Mouse (Mus musculus) telencephalon, adult 2 months (tissue): Measurements from ENCODE around the gene S100a16.

Source experiments
- DNase-seq: peaks from one replicate; pipeline ENCODE4 v3.0.0-alpha.2; 2011; ENCODE audit warnings: low read depth, low spot score

The S100a16 gene

GRCm38 (mm10) chr3:90517711-90518110 is 19.3 kb upstream of the S100a16 start:
- no peak for DNase-seq

DNA sequence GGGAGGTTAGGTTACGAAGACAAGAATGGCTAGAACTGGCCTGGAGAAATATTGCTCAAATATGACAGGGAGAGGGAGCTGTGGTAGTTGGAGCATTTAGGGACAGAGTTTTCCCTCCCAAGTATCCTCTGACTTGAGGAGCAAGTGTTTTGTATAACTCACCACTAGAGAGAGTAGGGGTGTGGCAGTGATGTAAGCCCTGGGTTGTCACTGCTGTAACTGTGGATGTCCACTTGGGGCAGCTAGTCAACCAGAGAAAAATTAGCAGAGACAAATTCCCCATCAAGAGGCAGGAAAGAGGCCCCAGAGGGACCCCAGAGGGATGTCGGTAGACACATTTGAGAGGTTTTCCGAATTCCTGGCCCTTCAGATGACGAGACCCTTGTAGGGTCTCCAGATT is 11.6 kb upstream of the S100a16 start:
- DNase-seq: peak; percentile 64

DNA sequence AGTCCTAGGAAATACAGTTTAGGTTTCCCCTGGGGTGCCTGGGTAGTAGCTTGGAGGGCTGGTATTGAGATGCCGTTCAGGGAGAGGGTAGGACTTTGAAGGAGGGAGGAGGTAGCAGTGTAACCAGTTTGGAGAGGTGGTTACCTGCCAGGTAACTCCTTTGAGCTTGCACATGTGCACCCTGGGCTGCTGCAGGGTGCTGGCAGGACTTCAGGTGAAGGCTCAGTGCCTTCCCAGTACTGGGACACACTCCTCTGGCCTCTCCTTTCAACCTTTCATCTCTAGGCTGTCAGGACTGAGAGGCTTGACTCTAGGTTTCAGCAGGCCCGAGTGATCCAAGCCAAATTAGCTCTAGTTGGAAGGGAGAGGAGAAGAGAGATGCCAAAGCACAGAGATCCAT is 11.0 kb upstream of the S100a16 start:
- DNase-seq: no peak

DNA sequence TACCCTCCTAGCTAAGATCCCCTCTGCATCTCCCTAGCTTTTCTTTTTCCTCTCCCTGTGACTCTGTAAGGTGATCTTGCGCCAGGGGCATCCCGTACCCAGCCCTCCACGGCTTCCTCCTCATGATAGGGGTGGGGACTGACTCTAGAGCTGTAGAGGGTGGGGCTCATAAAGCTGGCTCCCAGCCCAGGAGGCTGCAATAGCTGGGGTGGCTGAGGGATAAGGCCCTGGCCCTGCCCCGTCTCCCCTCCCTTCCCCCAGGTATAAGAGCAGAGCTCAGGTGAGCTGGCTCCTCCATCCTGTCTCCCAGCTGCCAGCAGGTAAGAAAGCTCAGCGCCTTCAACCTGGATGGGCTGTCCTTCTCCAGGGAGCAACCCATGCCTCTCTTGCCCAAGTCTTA is 10.5 kb upstream of the S100a16 start, which contains the start of gene S100a14:
Gene S100a14, plus strand, starts transcription at position 277 of the 400 bp plus-strand sequence.
- DNase-seq: no peak

DNA sequence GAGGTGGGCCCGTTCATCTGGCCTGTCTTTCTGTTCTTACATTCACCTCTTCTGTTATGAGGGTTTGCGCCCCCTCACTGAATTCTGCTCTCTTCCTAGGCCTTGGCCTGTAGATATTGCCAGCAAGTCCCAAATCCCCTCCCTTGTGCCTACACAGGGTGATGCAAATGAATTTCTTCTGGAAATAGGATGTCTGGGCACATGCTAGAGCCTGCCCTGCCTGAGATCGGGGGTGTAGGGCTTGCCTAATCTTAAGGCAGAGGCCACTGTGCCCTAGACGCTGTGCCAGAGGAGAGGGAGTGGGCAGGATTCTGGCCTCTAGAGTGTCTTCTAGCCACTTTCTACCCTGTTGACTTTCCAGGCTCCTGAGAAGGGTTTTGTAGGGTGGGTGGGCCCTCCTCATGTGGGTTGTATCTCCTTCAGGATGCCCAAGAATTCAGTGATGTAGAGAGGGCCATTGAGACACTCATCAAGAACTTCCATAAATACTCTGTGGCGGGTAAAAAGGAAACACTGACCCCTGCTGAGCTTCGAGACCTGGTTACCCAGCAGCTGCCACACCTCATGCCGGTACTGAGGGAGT is 9.7 kb upstream of the S100a16 start:
- no peak for DNase-seq

DNA sequence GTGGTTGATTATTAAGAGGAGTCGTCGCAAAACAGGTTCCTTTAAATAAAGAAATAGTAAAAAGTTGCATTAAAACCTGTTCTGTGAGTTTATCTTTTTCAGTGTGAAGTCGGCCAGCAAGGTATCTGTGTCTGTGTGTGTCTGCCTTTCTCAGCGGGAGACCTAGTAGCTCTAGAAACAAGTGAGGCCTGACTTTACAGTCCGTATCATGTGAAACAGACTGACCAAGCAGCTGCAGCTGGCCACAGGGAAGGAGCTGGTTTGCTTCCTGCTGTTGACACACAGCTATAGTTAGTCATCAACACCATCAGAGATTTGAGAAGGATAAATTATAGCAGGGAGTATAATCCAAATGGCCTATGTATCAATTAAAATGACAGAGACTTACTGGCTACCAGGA is 5.3 kb upstream of the S100a16 start:
- DNase-seq: no peak

DNA sequence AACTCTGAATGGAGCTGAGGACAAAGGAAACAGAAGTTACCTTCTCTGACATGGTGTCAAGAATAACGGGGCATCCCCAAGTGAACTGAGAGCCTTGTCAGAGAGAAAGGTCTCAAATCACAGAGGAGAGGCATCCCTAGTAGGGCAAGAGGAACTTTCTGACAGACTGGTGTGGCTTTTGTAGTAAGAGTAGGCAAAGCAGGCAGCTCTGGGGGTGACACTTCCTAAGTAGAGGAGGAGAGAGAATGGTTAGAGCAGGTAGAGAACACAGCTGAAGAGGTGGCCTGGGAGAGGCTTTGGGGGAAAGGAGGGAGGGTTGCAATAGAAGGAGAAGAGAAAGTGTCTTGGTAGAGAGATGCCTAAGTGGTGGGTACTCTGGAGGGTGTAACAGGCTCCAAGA is 1.6 kb upstream of the S100a16 start:
- no peak for DNase-seq

DNA sequence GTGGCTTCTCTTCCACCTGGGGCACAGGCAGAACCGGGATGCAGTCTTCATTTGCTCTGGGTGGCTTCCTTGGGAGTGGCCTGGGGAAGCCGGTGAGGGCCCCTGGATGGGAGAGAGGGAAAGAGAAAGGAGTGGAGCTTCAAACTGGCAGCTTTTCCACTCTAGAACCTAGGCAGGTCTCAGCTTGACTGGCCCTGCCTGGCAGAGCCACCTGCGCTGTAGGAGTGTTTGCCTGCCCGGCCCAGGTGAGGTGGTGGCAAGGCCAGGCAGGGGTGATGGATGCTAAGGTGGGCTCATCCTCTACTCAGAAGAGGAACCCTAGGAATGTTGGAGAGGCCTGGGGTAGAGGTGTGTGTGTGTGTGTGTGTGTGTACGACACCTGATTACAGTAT is 847 bp downstream of the S100a16 start:
- DNase-seq: no peak

DNA sequence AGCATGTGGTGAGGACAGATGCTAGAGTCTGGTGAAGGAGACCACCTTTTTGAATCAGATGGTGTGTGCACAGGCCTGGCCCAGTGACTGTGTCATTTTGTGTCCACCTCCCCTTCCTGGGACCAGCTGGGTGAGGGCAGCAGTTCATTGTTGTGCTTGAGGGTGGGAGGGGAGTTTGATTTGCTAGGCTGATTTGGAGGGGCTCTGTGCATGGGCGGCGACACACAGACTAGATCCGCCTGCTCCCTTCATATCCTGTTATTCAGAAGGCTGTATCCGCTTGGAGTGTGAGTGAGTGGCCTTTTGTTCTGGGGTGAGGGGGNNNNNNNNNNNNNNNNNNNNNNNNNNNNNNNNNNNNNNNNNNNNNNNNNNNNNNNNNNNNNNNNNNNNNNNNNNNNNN is 3.9 kb downstream of the S100a16 start:
- DNase-seq: peak; percentile 47

GRCm38 (mm10) chr3:90549676-90550420 is 12.8 kb downstream of the S100a16 start:
- no peak for DNase-seq

DNA sequence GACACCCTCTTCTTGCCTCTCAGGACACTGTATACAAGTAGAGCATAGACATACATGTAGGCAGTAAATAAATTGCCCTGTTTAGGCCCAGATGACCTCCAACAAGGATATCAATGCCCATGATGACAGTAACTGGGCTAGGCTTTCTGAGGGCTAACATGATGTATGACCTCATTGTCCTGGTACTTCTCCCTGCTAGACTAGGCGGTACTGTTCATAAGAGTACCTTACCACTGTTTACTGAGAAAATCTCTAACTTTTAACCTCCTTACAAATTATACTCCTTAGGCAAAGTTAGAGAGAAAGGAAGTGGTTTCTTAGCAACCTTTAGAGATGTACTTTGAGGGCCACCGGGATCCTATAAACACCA is 13.4 kb downstream of the S100a16 start:
- DNase-seq: no peak

DNA sequence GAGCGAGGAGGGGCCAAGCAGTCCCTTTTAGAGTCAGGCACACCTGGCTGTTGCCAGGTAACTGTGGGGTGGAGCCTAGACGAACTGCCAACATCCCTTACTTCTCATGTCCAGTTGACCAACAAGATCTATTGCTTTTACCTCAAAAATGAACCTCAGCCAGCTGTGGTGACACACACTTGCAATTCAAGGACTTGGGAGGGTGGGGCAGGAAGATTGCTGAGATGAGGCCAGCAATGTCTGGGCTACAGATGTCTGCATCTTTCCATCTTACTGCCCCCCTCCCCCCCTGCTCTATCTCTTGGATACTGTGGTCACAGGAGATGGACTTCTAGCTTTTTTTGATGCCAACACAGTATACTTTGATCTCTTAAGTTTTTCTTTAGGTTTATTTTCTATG is 15.2 kb downstream of the S100a16 start:
- DNase-seq: no peak

DNA sequence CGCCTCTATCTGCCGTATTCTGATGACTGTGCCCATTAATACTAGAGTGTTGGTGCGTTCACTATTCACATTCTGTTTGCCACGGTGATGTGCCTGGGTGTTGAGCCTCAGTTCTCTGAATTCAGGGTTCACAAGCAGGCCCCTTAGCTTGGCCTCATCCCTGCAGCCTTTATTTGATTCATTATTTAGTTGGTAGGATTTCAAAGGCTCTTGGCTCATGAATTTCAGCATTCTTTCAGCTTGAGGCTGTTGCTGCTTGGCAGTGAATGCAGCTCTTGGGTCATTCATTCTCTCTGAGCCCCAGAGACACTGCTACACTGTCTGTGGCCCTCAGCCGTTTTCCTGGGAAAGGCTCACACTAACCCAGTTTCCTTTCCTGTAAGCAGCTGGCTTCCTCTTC is 18.9 kb downstream of the S100a16 start:
- peak; percentile 28 for DNase-seq

DNA sequence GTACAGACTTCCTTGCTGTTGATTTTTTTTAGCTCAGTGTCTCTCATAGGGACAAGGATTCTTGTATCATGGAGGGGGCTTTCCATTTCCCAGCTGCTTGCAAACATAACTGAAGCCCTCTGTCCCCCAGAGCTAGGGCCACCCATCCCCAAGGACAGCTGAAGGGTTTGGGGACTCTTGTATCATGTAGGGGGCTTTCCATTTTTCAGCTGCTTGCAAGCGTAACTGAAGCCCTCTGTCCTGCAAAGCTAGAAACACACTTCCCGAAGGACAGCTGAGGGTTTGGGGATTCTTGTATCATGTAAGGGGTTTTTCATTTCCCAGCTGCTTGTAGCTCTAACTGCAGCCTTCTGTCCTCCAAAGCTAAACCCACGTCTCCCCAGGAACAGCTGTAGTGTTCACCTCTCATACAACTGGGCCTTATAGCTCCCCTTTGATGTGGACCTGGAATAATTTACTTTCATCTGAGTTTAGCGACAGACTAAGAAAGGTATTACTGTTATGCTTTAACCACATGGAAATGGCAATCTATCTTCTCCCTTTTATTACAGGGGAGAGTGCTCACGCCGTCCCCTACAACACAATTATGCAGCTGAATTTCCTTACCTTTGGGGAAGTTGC is 23.1 kb downstream of the S100a16 start, which contains the start of gene S100a3:
Gene S100a3, plus strand, starts transcription at position 571 of the 621 bp plus-strand sequence.
- no peak for DNase-seq

DNA sequence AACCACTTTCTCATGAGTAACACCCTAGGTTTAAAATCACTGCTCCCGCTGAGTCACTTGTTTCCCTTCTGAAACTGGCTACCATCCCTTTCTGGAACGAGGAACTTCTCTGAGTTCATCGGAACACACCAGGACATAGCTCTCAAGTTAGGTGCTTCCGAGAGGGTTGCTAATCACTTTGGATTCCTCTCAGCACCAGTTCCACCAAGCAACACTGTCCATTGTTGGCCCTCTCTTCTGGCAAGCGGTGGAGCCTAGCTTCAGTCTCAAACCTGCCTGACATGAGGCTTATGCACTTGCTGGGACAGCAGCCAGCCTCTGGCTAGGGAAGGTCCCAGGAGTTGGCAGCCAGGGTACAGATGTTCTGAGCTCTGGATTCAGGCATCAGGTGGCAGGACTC is 37.6 kb downstream of the S100a16 start:
- no peak for DNase-seq

- DNase-seq: no peak
Observed at GRCm38 (mm10) chr3:90575320-90575719, 38.3 kb downstream of the S100a16 start.

DNA sequence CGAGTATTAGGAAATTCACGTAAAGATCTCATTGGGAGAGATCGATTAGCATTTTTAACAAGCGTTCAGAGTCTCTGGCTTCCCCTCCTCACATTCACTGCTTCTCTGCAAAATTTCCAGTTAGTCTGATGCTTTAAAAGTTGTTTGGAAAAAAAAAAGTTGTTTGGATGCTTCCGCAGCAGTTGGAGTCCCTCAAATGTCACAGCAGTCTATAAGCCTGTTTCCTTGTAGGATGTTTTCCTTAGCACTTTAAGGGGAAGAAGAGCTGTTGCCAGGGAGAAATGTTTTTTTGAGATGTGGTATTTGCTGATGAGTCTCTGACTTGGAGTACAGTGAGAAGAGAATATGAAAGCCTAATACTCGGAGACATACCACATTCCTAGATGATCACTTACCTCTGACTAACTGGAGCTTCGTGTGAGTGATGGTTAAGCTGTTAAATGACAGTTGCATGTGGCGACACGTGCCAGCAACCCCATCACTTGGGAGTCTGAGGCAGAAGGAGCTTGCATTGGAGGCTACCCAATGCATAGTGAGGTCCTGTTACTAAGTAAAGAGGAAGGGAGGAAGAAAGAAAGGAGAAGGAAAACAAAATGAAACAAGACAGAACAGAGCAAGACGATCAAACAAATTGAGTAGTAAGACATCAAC is 39.4 kb downstream of the S100a16 start:
- no peak for DNase-seq

- DNase-seq: no peak
Observed at GRCm38 (mm10) chr3:90579433-90579832, 42.4 kb downstream of the S100a16 start.

DNA sequence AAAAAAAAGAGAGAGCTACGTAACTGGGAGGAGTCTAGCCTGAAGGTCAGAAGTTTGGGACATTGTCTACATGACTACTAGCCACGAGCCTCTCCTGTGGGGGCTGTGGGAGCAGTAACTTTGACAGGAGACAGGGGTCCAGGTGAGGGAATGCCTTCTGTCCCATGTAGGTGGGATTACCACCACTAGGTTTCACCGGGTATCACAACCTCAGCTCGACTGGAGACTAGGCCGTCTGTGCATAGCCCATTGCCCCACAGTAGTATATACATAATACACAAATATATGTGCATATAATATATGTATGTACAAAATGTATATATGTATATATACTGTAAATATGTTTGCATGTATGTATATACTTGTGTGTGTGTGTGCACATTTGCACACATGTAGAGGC is 44.1 kb downstream of the S100a16 start:
- no peak for DNase-seq

DNA sequence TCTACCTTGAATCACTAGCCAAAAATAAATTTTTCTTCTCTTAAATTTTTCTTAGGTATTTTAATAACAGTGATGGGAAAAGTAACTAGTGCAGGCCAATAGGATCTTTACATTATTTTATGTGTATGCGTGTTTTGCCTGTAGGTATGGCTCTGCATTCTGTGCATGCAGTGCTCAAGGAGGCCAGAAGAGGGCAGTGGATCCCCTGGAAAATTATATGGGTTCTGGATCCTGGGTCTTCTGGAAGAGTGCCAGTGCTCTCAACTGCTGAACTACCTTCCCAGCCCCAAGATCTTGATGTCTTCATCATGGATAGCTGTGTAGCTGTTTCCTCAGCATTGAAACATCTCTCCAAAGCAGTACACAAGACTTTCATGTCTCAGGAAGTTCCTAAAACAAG is 45.1 kb downstream of the S100a16 start:
- DNase-seq: no peak

DNA sequence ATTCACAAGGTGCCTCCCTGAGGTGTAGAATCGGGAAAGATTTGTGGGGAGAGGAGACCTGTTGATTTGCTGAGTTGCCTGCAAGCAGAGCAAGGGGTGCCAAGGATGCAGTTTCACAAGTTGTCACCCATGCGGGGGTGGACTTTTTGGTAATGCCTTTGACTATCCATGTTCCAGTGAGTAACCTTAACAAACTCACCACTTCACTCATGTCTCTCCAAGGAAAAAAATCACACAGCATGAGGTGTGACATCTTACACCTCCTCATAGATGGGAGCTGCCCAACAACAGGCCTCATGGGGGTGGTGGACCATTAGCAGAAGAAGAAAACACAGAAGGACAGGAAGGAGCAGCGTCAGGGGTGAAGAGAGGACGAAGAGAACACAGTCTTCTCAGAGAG is 45.5 kb downstream of the S100a16 start:
- no peak for DNase-seq

DNA sequence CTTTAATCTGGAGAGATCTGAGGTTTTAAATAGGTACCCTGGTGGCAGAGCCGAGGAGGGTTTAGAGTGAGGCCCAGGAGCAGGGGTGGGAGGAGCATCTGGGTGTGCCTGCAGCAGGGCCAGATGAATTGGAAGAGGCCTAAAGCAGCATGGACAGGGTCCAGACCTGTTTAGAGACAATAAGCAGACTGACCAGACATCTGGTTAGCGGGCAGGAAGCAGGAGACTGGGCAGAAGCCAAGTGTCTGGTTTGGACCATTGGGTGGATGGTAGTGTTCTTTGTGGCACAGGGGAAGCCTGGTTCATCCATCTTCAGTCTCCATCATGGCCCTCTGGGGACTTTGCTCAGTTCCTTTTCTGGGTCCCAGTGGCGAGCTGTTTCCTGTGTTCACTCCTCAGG is 46.8 kb downstream of the S100a16 start:
- DNase-seq: no peak

- DNase-seq: peak; percentile 82
Observed at GRCm38 (mm10) chr3:90585595-90585994, 48.5 kb downstream of the S100a16 start.
